Mouse (Mus musculus): ENCODE measurements around the gene St5. TPM values are rescaled to one million over a fixed set of nuclear protein-coding genes. Genes with fewer than 3 reads are reported as not detected.

Gene St5
- total and polyA plus RNA-seq, 3 experiments: 2.6 to 3.4 TPM; not detected in 1

DNA sequence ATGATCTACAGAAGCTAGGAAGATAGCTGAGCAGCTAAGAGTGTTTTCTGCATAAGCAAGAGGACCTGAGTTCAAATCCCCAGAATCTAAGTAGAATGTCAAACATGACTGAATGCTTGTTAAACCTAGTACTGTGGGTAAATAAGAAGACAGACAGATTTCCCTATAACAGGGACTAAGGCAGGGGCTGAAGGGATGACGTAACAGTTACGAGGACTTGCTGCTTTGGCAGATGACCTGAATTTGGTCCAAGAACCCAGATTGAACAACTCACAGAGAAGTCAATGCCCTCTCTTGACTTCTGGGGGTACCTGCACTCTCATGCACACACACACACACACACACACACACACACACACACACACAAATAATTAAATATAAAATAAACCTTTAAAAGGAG, 93.1 kb downstream of the St5 start:
- Histone ChIP-seq H3K4me3 (ENCODE audit: control insufficient read depth in 1 of 2, insufficient read depth in 1 of 2, low read depth in 2 of 2, low read length in 2 of 2) (no peak overlapping the region), H3K36me3 (ENCODE audit: control insufficient read depth in 1 of 2, insufficient read depth in 2 of 2, low read length in 2 of 2) (no peaks in the 10 kb centered on the region), H3K9me3 (replicated peaks; ENCODE audit: insufficient read depth, low read length) (no peaks in the 10 kb centered on the region), H3K79me2 (ENCODE audit: control insufficient read depth, insufficient read depth, low read length, poor library complexity) (no peaks in the 10 kb centered on the region), H3K9ac (ENCODE audit: control insufficient read depth, low read depth, low read length, poor library complexity, severe bottlenecking) (no peak overlapping the region), H3K4me1 (ENCODE audit: control insufficient read depth in 1 of 2, insufficient read depth in 2 of 2, low read length in 2 of 2) (no peaks in the 10 kb centered on the region), H3K27ac (ENCODE audit: control insufficient read depth, low read depth, low read length) (no peak overlapping the region), H3K27me3 (ENCODE audit: control insufficient read depth in 1 of 2, insufficient read depth in 2 of 2, low read length in 2 of 2) (no peaks in the 10 kb centered on the region)
- DNase-seq (ENCODE audit: low read depth, low spot score): no peak
- TF ChIP-seq NELFE (IDR thresholded peaks at IDR 0.05; ENCODE audit: low read depth, low read length): no peak
- no peak for TF ChIP-seq CTCF (IDR thresholded peaks at IDR 0.05 in 2 of 3, conservative IDR thresholded peaks at IDR 0.05 in 1 of 3; ENCODE audit: control insufficient read depth in 1 of 3, insufficient read depth in 1 of 3, low read depth in 2 of 3, low read length in 3 of 3, poor library complexity in 1 of 3, severe bottlenecking in 1 of 3)
- no peak for TF ChIP-seq ETS1 (IDR thresholded peaks at IDR 0.05; ENCODE audit: low read depth, low read length)
- no peak for TF ChIP-seq MAFK (IDR thresholded peaks at IDR 0.05; ENCODE audit: borderline replicate concordance, low read depth, low read length)
- TF ChIP-seq ELF1 (IDR thresholded peaks at IDR 0.05; ENCODE audit: low read depth, low read length): no peak

DNA sequence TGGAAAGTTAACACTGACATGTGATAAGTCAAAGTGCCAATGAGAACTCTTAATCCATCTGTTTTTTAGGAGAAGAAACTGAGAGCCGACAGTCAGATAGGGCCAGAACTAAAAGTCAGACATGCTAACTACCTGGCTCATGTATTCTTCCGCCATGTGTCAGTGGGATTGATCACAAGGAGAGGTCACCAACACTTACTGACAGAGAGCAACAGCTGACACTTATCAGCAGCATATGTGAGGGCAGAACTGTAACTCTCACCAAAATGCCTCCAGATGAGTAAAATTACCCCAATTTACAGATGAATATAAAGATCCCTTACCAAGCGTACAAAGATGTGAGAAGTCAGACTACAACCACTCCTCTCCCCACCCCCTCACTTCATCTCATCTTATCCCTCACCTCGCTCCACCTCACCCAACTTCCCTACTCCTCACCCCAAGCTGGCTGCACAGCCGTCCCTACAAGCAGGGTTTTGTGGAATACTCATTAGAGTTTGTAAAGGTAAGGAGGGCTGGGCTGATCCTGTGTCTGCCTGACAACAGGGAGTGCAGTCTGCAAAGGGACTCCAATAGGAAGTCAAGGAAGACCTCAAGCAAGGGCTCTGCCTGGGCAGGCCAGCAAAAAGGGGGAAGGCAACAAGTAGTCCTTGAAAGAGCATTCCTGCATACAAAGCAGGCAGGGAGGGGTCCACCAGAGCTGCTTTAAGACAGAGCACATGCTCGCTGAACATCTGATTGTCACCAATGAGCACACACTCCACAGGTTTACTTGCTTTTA, 93.7 kb downstream of the St5 start:
- H3K4me3 ChIP-seq (ENCODE audit: control insufficient read depth in 1 of 2, insufficient read depth in 1 of 2, low read depth in 2 of 2, low read length in 2 of 2): no peak overlapping the region
- H3K79me2 ChIP-seq (ENCODE audit: control insufficient read depth, insufficient read depth, low read length, poor library complexity): no peaks in the 10 kb centered on the region
- no peaks in the 10 kb centered on the region for H3K27me3 ChIP-seq (ENCODE audit: control insufficient read depth in 1 of 2, insufficient read depth in 2 of 2, low read length in 2 of 2)
- H3K27ac ChIP-seq (ENCODE audit: control insufficient read depth, low read depth, low read length): no peak overlapping the region
- H3K9ac ChIP-seq (ENCODE audit: control insufficient read depth, low read depth, low read length, poor library complexity, severe bottlenecking): no peak overlapping the region
- TF ChIP-seq MYC (IDR thresholded peaks at IDR 0.05; ENCODE audit: low read depth, low read length): no peak
- no peak for TF ChIP-seq ZKSCAN1 (IDR thresholded peaks at IDR 0.05; ENCODE audit: low read depth, low read length)
- TF ChIP-seq USF2 (IDR thresholded peaks at IDR 0.05; ENCODE audit: borderline replicate concordance in 1 of 2, insufficient read depth in 1 of 2, low read depth in 1 of 2, low read length in 2 of 2): no peak
- TF ChIP-seq RAD21 (IDR thresholded peaks at IDR 0.05; ENCODE audit: low read depth, low read length): no peak
- no peak for TF ChIP-seq USF1 (IDR thresholded peaks at IDR 0.05; ENCODE audit: low read depth, low read length)
- TF ChIP-seq POLR2AphosphoS5 (IDR thresholded peaks at IDR 0.05; ENCODE audit: borderline replicate concordance, low read depth, low read length): no peak
- H3K36me3 ChIP-seq (ENCODE audit: control insufficient read depth in 1 of 2, insufficient read depth in 2 of 2, low read length in 2 of 2): no peaks in the 10 kb centered on the region
- no peak for DNase-seq (ENCODE audit: low read depth, low spot score)
- no peaks in the 10 kb centered on the region for H3K4me1 ChIP-seq (ENCODE audit: control insufficient read depth in 1 of 2, insufficient read depth in 2 of 2, low read length in 2 of 2)
- no peaks in the 10 kb centered on the region for H3K9me3 ChIP-seq (replicated peaks; ENCODE audit: insufficient read depth, low read length)

DNA sequence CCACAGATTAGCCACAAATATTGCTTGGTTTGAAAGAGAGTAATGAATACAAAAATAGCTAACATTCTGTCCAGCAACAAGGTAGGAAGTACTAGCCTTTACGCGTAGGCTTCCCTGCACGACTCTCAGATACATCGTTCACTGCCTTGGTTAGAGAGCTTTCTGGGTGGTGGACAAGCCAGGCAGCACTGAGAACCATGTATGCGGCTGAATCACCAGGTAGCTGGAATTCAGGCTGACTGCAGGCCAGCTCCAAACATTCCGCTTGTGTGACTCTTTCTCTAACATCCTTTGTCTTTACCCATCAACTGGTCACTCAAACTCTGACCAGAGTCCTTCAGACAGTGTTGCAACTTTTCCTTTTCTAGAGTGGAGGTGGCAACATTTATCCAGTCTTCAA, 94.6 kb downstream of the St5 start:
- Histone ChIP-seq H3K4me3 (ENCODE audit: control insufficient read depth in 1 of 2, insufficient read depth in 1 of 2, low read depth in 2 of 2, low read length in 2 of 2) (no peak overlapping the region), H3K36me3 (ENCODE audit: control insufficient read depth in 1 of 2, insufficient read depth in 2 of 2, low read length in 2 of 2) (no peaks in the 10 kb centered on the region), H3K27ac (ENCODE audit: control insufficient read depth, low read depth, low read length) (no peak overlapping the region), H3K4me1 (ENCODE audit: control insufficient read depth in 1 of 2, insufficient read depth in 2 of 2, low read length in 2 of 2) (no peaks in the 10 kb centered on the region), H3K79me2 (ENCODE audit: control insufficient read depth, insufficient read depth, low read length, poor library complexity) (no peaks in the 10 kb centered on the region), H3K9me3 (replicated peaks; ENCODE audit: insufficient read depth, low read length) (no peaks in the 10 kb centered on the region), H3K9ac (ENCODE audit: control insufficient read depth, low read depth, low read length, poor library complexity, severe bottlenecking) (no peak overlapping the region), H3K27me3 (ENCODE audit: control insufficient read depth in 1 of 2, insufficient read depth in 2 of 2, low read length in 2 of 2) (no peaks in the 10 kb centered on the region)
- no peak for TF ChIP-seq MXI1 (IDR thresholded peaks at IDR 0.05; ENCODE audit: low read depth, low read length)
- TF ChIP-seq GABPA (IDR thresholded peaks at IDR 0.05; ENCODE audit: low read depth, low read length): no peak
- no peak for TF ChIP-seq POLR2A (IDR thresholded peaks at IDR 0.05; ENCODE audit: control insufficient read depth in 1 of 2, insufficient read depth in 1 of 2, low read depth in 1 of 2, low read length in 2 of 2, poor library complexity in 1 of 2)
- TF ChIP-seq MYB (IDR thresholded peaks at IDR 0.05; ENCODE audit: low read depth, low read length): no peak
- no peak for TF ChIP-seq CHD1 (IDR thresholded peaks at IDR 0.05; ENCODE audit: low read depth, low read length)
- TF ChIP-seq MAFK (IDR thresholded peaks at IDR 0.05; ENCODE audit: borderline replicate concordance, low read depth, low read length): no peak
- no peak for DNase-seq (ENCODE audit: low read depth, low spot score)
